Mouse (Mus musculus) CD4-positive, CD25-positive, alpha-beta regulatory T cell, adult 2 months (primary cell): ENCODE results near the gene Lurap1.

Experiments
- DNase-seq: peaks from one replicate; pipeline ENCODE4 v3.0.0-alpha.2; 2012; ENCODE audit warnings: low read depth, low spot score

The Lurap1 gene

DNA sequence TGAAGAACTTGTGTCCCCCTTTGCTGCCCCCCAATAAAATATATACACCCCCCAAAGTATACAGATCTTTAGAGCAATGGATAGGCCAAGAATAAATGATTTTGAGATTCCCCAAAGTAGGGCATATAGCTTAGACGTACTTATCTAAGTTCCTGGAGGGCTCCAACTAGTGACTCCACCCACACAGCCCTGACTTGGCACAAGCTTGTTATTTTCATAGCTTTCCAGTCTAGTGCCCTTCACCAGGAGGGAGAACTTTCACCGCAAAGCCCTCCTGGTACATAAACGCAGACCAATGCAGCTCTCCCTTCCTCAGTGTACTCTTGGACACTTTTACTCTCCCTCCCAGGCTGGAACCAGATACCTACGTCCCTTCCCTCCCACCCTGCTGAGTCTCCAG, 11.0 kb upstream of the Lurap1 start:
- DNase-seq, result no peak

DNA sequence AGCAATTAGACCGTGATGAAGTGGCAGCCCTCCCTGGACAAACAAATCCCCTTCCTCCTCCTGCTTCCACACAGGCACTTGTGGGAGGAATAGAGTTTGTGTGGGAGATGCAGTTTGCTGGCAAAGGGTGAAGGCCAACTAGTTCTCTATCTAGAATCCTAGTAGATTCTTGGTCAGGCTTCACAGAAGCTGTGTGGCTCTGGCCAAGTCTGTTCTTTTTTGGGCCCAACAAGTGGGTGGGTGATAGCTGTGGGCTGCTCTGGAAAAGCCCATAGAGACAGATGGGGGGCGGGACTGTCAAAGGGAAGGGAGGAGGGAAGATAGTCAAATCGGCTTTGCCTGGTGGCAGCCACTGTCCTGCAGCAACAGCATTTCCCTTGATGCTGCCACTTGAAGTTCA, 9.6 kb upstream of the Lurap1 start:
- no peak for DNase-seq

DNA sequence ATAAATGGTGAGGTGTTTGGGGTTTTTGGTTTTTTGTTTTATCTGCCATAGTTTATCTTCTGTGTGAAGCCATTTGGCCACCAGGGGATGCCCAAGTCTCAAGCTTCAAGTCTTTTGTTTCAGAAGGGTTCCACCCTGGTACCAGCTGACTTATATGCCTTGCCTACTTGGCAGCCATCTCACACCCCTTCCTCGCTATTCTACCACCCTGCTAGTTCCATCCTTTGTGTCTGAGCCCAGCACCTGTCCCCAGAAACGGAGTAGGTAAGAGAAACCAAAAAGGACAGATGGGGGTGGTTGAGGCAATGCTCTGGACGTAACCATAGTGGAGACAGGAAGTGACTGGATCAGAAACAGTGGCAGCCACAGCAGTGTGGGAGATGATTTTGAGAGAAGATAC, 8.8 kb upstream of the Lurap1 start:
- peak; percentile 79 for DNase-seq

DNA sequence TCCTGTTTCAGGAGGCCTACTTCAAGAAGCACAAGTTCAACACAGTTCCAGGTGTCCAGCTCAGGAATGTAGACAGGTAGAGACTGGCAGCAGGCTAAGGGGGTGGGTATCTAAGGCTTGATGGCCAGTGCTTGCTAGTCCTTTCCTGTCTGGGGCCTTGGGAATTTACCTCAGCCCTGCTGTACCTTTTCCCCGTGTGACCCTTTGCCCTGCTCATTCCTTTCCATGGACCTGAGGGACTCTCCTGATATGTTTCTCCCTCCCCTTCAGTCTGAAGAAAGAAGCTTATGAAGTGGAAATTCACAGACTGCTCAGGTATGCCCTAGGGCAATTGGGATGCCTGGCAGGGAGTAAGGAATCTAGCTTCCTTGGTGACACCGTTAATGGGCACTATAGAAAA, 6.7 kb upstream of the Lurap1 start:
- no peak for DNase-seq

DNA sequence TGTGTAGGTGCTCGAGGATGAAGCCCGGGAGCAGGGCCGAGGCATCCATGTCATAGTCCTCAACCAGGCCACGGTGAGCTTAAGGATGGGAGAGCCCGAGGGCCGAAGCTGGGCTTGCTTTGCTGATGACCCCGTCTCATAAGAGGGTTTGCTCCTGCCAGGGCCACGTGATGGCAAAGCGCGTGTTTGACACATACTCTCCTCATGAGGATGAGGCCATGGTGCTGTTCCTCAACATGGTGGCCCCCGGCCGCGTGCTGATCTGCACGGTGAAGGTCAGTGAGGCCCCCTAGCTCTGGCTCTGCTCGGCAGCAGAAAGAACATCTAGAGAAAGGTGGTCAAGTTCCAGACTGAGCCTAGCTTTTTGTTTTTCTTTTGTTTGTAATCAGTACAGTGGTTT, 1.6 kb upstream of the Lurap1 start:
- no peak for DNase-seq

DNA sequence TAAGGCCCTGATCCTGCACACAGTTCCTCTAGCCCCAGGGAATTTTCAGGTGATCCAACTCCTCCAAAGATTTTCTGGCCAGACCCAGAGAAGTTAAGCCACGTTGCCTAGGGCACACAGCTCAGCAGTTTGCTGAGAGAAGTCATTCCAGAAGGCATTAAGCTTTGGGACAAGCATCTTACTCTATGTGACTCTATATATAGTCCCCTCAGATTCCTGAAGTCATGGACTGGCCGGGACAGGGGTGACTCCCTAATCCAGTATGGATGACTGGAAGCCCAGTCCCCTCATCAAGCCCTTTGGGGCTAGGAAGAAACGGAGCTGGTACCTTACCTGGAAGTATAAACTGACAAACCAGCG, 296 bp downstream of the Lurap1 start:
- no peak for DNase-seq

DNA sequence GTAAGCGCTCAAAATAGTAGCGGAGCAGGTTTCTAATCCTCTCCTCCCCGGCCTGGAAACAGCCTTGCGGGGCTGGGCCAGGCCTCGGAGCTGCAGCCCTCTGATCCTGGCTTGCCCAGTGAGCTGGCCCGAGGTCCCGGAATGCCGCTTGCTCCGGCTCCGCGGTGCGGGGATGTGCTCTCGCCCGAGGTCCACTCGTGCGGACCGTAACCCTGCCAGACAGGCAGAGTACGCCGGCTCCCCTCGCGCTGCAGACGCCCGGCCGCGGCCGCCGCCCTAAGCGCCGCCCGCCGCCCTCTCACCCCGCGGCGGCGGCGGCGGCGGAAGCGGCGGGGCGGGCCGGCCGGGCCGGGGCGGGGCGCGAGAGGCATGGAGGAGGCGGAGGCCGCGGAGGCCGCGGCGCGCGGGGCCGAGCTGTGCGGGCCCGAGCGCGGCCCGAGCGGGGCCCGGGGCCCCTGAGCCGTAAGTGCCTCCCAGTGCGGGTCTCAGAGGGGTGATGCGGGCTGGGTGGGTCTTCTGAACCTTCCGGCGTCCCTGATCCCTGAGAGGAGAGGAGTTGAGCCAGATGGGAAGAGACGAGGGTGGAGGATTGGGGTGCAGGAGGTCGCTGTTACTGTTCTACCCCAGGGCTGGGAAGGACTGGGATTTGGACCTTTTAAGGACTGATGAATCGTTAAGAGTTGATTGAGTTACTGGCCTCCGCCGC, 829 bp downstream of the Lurap1 start:
- peak; percentile 75 for DNase-seq

DNA sequence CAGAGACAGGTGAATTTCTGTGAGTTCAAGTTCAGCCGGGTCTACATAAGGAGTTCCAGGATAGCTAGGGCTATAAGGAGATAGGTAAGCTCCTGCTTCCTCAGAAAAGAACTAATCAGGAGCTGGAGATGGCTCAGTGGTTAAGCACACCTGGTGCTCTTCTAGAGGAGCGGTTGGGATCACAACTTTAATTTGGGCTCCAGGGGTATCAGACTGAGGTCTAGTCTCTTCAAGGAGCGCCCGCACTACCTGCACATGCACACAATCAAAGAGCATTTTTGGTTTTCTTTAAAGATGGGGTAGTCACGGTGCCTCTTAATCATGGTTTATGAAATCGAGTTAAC, 1.4 kb downstream of the Lurap1 start:
- no peak for DNase-seq

DNA sequence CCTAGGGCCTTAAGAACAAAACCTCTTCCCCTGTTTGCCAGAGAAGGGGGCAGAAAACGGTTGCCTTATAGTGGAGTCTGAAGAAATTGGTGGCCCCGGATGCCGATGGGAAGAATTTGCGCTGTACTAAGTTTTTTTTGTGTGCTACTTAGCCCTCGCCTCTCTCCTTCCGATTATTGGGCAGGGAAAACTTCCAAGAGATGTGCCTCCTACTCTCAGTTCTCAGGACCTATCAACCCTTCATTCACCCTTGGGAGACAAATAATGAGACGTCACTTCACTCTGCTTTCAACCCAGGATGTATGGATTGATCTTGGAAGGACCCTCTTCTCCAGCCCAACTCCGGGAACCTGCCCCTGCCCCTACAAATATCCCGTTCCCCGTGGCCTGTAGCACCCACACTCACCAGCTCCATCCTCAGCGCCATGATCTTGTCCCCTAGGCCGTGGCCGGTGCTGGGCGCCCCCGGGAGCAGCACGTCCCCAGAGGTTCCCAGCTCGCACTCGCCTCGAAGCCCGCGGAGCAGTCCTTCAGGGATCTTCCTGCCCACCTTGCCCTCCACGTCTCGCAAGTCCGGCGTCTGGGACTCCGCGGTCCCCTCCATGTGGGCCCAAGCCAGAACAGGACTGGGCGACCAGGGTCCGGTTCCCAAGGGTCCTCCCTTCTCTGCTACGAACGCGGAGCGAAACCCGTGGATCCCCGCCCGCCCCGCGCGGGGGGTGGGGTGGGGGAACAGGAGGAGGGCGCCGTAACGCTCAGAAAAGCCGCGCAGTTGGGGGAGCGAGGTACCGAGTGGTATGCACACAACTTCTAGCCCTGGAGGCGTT, 7.0 kb downstream of the Lurap1 start:
- peak; percentile 57 for DNase-seq

DNA sequence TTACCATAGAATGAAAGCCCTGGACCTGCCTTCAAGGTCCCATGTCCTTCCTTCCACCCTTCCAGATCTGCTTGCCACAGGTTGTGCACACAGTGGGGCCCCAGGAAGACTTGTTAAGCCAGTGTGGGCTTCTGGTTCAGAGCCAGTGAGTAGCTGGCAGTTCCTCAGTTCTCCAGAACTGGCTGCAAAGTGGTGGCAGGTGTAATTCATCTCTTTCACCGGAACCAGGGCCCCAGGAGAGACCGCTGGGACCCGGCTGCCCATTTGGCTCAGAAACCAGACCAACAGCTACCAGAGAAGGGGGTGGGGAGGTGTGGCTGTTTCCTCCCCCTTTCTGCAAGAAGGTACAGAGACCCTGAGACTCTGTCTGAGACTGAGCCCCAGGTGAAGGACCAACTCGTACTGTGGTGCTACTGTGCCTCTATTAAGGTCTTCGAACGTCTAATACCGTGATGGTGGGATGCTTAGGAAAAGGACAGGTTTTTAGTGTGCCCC, 7.8 kb downstream of the Lurap1 start:
- DNase-seq, result no peak

DNA sequence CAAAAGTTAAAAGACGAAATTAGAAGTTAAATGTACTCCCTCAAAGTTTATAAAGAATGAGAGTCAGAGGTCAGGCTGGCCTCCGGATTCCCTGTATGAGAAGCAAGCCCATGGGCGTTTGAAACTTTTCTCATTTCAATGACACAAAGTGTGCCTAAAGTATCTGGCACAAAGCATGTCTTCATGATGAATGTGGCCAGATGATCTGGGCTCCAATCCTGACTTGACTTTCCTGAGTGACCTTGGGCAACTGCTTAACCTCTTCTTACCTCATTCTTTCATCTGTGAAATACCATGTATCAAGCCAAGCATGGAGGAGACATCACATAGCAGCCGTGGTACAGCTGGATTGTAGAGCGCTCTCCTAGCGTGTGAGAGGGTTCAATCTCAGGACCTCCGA, 8.9 kb downstream of the Lurap1 start:
- no peak for DNase-seq

DNA sequence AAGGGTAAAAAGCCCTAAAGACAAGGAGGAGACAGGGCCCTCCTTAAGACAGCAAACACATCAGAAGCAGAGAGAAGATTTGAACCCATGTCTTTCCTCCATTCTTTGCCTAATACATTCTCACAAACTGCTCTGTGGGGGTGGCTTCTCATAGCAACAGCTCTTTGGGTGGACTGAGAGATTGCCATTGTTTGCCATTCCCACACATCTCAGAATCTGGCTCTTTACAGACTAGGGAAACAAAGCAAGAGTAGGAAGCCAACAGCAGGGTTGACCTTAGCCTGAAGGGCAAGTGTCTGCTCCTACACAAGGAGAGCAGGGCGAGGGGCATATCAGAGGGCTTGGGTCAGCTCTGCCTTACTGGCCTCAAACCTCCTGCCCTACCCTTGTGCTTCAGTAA, 9.4 kb downstream of the Lurap1 start:
- DNase-seq, result no peak

DNA sequence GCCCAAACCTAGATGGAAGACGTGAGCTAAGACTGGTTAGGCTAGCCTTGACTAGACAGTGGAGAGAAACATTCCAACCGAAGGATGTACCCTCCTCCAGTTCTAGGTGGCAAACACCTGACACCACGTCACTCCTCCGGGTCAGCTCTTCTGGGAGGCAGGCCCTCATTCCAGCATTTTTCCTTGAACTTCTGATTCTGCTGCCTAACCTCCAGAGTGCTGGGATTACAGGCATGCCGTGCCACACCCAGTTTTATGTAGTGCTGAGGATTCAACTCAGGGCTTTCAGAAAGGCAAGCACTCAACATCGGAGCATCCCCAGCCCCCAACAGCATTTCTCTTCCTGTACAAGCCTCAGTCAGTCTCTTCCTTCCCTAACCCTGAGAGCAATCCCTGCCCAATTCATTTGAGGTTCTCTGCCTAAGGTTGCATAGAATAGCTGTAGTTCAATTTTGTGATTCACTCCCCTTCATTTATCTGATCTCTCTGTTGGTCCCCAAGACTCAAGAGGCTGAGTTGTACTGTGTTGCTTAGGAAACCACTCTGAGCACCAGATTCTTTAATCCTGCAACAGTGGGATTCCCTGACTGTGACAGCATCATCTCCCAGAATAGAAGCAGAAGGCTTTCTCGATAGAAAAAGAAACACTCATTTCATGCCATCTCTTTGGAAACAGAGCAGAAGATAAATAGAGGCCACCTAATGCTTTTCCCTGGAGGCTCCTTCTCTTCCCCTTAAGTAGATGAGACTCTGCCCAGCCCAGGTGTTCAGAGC, 10.2 kb downstream of the Lurap1 start:
- no peak for DNase-seq

DNA sequence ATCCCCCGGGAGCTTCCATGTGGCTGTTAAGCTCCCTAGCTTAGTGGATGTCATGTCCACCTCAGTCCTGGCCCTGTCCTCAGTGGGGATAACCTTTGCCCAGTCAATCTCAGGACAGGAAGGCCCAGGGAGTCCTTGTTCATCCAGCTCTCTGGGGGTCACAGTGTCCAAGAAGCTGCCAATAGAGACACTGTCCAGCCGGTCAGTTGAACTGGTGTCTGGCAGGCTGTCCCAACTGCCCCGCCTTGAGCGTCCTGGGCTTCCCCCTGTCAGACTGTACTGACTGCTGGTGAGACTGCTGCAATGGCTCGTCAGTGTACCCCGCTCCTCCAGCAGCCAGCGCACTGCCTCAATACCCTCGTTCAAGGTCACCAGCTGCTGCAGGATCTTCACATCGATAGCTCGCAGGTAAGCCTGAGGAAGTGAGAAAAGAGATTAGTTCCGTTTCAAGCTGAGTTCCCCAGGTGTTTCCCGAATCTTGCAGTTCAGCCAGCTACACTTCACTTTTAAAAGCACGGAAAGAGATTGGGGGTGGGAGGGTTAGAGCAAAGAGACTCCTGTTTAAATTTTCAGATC, 13.6 kb downstream of the Lurap1 start:
- DNase-seq, result no peak

DNA sequence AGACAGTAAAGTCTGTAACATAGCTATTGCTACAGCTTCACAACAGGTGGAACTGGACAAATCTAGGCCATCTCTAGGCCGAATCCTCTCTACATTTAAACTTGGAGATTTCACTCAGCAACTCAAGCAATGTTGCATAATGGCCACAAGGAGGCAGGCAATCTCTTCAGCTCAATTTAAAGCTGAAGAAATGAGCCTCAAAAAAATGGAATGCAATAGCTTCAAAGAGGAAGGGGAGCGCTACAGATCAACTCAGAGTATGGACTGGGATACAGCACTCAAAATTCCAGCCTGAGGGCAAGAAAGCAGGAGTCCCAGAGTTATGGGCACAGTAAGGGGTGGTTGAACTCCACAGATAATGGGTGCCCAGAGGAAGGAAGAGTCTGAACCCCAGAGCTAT, 16.1 kb downstream of the Lurap1 start:
- peak; percentile 58 for DNase-seq

DNA sequence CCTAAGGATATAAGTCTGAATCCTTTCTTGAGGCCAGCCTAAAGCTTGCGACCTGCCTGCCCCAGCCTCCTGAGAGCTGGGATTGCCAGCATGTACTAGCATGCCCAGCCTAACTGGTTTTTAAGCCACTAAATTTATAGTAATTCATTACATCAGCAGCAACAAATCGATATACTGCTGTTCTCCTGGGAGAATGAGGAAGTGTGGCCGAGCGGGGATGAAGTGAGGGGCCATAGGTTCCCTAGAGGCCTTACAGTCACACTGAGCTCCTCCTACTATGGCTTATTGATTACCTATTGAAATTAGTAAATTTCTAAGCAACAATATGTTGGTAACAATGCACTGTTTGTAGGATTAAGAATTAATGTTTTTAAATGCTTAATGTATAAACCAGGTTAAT, 18.0 kb downstream of the Lurap1 start:
- DNase-seq, result no peak

DNA sequence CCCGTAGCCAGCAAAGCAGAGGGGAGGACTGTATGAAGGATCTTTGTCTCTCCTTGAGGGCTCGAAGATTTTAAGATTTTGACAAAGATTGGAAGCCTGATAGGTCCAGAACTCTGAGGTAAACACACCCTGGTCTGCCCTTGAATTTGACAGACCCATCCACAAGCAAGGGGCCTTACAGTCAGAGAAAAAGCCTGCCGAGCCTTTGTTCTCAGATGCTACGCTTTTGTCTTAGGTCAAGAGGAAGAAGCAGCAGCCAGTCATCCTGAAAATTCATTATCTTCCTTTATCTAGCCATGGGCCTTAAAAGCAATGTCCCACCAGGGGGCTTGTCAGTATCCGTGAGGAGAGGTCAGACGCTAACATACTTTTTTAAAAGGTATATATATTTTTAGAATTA, 23.2 kb downstream of the Lurap1 start:
- DNase-seq, result no peak

DNA sequence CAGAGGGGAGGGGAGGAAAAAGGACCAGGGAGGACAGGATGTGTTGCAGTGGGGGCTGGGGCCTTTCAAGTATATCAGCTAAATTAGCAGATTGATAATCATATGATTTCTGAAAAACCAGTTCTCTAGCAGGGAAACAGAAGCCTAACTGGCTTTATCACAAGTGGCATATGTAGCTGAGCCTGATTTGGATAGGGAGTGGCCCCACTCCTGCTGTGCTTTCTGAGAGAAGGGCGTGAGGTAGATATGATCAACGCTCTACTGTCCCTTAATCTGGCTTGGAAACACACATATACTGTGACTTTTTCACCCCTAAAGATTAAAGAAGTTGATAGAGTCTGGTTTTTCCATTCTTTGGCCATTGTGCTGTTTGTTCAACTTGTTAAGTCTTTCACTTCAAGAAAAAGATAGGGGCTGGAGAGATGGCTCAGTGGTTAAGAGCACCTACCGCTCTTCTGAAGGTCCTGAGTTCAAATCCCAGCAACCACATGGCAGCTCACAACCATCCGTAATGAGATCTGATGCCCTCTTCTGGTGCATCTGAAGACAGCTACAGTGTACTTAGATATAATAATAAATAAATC, 25.2 kb downstream of the Lurap1 start:
- DNase-seq, result no peak

DNA sequence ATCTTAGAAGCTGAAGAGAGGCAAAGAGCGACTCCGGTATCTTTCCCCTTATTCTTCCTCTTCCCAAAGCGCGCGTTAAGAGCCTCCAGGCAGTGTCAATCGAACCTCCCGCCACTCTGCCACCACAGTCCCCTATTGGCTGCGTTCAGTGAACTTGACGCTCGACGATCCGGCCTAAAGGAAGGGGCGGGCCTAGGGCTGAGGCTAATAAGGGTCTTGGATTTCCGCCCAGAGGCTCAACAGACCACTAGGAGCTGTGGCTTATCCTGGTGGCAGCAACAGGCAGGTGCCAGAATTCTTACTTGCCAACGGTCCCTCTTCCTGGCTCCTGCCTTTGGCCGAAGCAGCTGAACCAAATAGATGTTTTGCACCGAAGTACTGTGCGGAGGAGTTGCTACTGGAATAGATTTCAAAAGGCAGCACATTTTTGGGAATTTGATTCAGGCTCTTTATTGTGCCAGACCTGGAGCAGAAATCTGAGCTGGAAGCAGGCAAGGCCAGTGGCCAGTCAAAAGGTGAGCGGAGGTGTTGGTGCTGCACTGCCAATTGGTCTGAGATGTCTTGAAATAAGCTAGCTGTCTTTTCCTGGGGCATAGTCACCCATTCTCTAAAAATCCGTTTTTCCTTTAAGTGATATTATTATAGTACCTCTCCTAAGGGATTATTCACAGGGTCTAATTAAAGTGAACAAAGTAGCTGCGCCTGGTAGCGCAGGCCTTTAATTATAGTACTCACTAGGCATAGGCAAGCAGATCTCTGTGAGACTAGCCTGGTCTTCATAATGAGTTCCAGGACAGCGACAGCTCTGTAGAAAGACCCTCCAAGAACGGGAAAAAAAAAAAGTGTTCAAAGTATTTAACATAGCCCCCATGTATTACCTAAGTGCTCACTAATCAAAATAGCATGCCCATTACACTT, 27.3 kb downstream of the Lurap1 start, which contains the start of the genes Rad54l and Pomgnt1:
TSS of gene Rad54l (minus strand) at position 89 of the 918 bp plus-strand sequence.
TSS of gene Pomgnt1 (plus strand) at position 239 of the 918 bp plus-strand sequence.
- peak; percentile 83 for DNase-seq

DNA sequence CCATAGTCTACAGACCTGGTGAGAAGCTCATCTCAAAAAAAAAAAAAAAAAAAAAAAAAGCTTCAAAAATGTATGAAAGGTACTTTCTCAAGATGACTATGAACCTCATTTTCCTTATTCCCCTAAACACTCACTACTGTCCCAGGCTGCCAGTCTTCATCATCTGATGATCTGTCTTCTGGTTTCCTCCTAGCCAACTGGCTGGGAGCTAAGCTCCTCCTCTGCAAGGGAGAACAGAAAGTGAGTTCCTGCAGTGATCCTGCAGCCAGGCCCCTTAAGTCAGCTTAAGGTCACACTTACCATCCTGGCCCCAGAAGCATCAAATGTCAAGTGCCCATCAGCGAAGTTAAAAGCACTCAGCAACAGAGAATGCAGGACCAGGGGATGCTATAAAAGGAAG, 28.4 kb downstream of the Lurap1 start:
- DNase-seq, result peak; percentile 12

DNA sequence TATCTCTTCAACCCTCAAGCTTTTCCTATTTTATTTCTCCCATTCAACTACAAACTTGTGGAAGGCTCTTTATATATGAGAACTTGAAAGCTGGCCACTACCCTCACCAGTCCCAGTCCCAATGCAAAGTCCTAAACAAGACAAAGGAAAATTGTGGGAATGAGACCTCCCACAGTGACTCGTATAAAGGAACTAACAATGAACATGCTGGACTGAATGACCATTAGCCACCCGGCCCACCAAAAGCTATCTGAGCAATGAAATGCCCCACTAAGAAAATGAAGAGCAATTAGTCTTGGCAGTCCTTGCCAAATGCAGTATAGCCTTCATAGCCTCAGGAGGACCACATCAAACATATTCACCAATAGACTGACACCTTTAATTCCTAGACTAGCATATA, 39.7 kb downstream of the Lurap1 start:
- no peak for DNase-seq
